Mouse (Mus musculus) gastrocnemius, adult 8-10 months (tissue): ENCODE measurements around the gene Plxnb2. TPM values are rescaled to one million over a fixed set of nuclear protein-coding genes. Genes with fewer than 3 reads are reported as not detected.

ENCODE experiments used
- DNase-seq, 2 experiments: peaks; one replicate each; pipeline ENCODE4 v3.0.0; 2022; ENCODE audit warnings: low spot score in 2 of 2
- total RNA-seq, 4 experiments: library from RNA; stranded (reverse); gene quantifications; 2 replicates each; pipeline ENCODE4 v1.2.4; 2022

Plxnb2 gene
- total RNA-seq, 4 experiments from 2014 or later = 4.5 to 6.3 (median 5.3) TPM

- DNase-seq = no peak
Measured at GRCm38 (mm10) chr15:89180081-89180541, 477 bp downstream of the Plxnb2 start.

GRCm38 (mm10) chr15:89179630-89179964 is 991 bp downstream of the Plxnb2 start:
- no peak for DNase-seq

GRCm38 (mm10) chr15:89178954-89179629 is 1.5 kb downstream of the Plxnb2 start:
- peak in 1 of 2 experiments; percentile 55 for DNase-seq

- no peak for DNase-seq
Measured at GRCm38 (mm10) chr15:89178260-89178860, 2.2 kb downstream of the Plxnb2 start.

GRCm38 (mm10) chr15:89177576-89178259 is 2.9 kb downstream of the Plxnb2 start:
- no peak for DNase-seq

- peak in 1 of 2 experiments; percentile 51 for DNase-seq
Measured at GRCm38 (mm10) chr15:89177121-89177520, 3.5 kb downstream of the Plxnb2 start.

- DNase-seq = no peak
Measured at GRCm38 (mm10) chr15:89175411-89176155, 5.0 kb downstream of the Plxnb2 start.

GRCm38 (mm10) chr15:89174889-89175339 is 5.7 kb downstream of the Plxnb2 start:
- no peak for DNase-seq

GRCm38 (mm10) chr15:89173906-89174214 is 6.7 kb downstream of the Plxnb2 start:
- DNase-seq = no peak

- no peak for DNase-seq
Measured at GRCm38 (mm10) chr15:89173024-89173905, 7.3 kb downstream of the Plxnb2 start.

GRCm38 (mm10) chr15:89172276-89172935 is 8.2 kb downstream of the Plxnb2 start:
- DNase-seq = no peak

GRCm38 (mm10) chr15:89171526-89172051 is 9.0 kb downstream of the Plxnb2 start:
- DNase-seq = no peak

- no peak for DNase-seq
Measured at GRCm38 (mm10) chr15:89170102-89170501, 10.5 kb downstream of the Plxnb2 start.

GRCm38 (mm10) chr15:89169431-89169830 is 11.2 kb downstream of the Plxnb2 start:
- DNase-seq = peak; percentile 68 to 76

- DNase-seq = no peak
Measured at GRCm38 (mm10) chr15:89168922-89169321, 11.7 kb downstream of the Plxnb2 start.

GRCm38 (mm10) chr15:89165478-89165877 is 15.1 kb downstream of the Plxnb2 start:
- DNase-seq = no peak

GRCm38 (mm10) chr15:89161397-89161796 is 19.2 kb downstream of the Plxnb2 start:
- DNase-seq = no peak

- DNase-seq = no peak
Measured at GRCm38 (mm10) chr15:89158516-89158915, 22.1 kb downstream of the Plxnb2 start.

- peak in 1 of 2 experiments; percentile 68 for DNase-seq
Measured at GRCm38 (mm10) chr15:89157954-89158353, 22.6 kb downstream of the Plxnb2 start.

- no peak for DNase-seq
Measured at GRCm38 (mm10) chr15:89152312-89152711, 28.3 kb downstream of the Plxnb2 start.
